Mouse (Mus musculus): Measurements from ENCODE around the gene Ttc6.

DNA sequence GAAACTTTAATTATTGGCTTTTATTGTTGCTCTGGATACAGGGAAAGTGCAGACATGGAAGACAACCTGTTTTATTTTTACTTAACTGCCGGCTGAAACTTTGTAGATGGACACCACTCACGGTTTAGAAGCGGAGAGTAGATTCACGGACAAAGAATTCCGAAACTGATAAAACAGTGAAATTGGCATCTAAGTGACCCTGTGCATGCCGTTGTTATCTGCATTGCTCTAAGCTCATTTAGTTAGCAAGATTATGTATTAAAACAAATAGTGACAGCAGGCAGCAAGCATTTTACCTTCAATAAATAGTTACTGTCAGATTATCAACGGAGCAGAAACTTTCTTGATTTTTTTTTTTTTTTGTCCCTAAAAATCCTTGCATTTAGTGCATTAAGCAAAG is 59.4 kb downstream of the Ttc6 start:
- TF ChIP-seq CTCF (IDR thresholded peaks at IDR 0.05; ENCODE audit: extremely low read depth, insufficient read length, insufficient replicate concordance, low read depth, low read length), result no peak
- TF ChIP-seq POLR2A (IDR thresholded peaks at IDR 0.05; ENCODE audit: low read depth, low read length), result no peak

Data from small intestine, adult 2 months (tissue).